Mouse (Mus musculus) left cerebral cortex, postnatal 25 days (tissue): ENCODE data around the gene Ripor3. TPM values are rescaled to one million over a fixed set of nuclear protein-coding genes. Genes with fewer than 3 reads are reported as not detected.
"Not testable (repeated sequence)": the region's sequence is repeated elsewhere in the genome, so short reads cannot be mapped to it uniquely, and the experiment has no call there.

Experiments
- DNase-seq, 2 experiments: peaks; one replicate each; pipeline ENCODE4 v3.0.0; 2022; ENCODE audit warnings: low spot score in 2 of 2, mixed read lengths in 1 of 2
- intact Hi-C: fragments of 180-260 bp; cut with DNase I; formaldehyde crosslinking; loops from one replicate; pipeline ENCODE4 v1.15.1; 2025
- total RNA-seq, 2 experiments: library from RNA; stranded (reverse); gene quantifications; 2 replicates each; pipeline ENCODE4 v1.2.3; 2021

Ripor3 gene
- total RNA-seq: under 1 TPM; 0.44 to 0.48 TPM

DNA sequence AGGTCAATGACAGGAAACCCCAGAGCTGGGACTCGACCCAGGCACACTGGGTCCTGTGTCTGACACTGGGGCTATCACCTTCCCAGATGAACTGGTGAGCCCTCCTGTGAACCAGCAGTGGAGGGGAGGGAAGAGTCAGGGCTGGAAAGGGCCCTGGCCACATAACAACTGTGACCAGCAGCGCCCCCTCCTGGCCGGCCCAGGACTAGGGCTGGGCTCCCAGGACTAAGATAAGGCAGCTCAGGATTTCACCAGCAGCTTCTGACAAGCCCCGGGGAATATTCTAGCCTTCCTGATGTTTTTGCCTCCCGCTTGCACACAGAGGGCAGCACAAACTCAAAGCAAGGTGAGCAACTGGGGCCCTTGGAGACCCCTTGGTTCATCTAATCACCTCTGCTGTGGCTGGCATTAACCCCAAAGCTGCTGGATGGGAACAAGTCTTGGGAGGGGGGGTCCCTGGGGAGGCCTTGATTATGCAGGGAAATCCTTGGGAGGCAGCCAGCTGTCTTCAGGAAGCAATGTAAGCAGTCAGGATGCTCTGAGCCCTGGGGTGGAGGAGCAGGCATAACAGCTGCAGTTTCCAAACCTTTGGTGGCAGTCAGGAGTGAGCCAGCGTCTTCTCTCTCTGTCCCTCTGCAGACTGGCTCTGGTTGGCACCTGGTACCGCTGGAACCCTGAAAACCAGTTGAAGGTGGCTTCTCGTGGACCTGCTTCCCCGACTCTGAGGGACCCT lies at the start of gene Ripor3:
Gene Ripor3, minus strand, starts transcription at position 683 of the 733 bp plus-strand sequence.
- DNase-seq: peak; percentile 35 to 41

DNA sequence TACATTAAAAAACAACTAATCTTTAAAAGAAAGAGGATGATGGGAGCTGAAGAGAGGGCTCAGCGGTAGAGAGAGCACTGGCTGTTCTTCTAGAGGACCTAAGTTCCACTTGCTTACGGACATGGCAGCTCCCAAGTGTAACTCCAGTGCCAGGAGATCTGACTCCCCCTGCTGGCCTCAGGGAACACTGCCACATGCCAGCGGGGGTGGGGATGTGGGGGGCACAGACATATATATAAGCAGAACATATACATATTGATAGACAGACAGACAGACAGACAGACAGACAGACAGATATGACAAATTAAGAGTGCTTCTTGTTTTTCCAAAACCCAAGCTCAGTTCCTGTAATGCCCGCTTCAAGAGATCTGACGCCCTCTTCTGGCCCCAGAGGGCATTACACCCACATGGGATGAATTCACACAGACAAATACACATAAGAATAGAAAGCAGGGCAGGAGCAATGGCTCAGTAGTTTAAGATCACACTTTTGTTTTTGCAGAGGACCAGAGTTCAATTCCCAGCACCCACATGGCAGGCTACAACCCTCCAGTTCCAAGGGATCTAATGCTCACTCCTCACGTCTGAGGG lies 48.9 kb upstream of the Ripor3 start:
- intact Hi-C loops: no loop called here
- no peak for DNase-seq

More for the DNA sequence above, at the start of gene Ripor3:
- intact Hi-C loops: no loop called here

GRCm38 (mm10) chr2:168058488-168059199 lies 48.2 kb upstream of the Ripor3 start:
- DNase-seq: no peak
- intact Hi-C loops: no loop called here

DNA sequence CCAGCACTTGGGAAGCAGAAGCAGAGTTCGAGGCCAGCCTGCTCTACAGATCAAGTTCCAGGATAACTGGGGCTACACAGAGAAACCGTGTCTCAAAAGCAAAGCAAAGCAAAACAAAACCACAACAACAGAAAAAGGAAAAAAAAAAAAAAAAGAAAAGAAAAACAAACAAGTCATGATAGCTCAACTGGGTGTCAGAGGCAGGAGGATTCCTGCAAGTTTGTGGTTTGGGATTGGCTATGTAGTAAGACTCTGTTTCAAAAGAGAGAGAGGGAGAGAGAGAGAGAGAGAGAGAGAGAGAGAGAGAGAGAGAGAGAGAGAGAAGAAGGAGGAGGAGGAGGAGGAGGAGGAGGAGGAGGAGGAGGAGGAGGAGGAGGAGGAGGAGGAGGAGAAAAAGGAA lies 47.5 kb upstream of the Ripor3 start:
- intact Hi-C loops, DNase-seq: not testable (repeated sequence)

DNA sequence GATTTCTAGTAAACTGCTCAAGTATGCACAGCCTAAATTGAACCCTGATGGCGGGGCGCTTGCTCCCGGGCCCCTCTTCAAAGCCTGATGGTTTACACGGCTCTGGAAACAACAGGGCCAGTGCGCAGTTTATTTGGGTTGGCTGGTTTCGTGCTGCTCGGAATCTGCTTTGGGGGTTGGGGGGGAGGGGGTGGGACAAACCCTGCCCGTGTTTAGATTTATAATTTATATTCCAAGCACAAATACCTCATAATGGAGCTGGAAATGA lies 46.2 kb upstream of the Ripor3 start:
- DNase-seq: no peak
- intact Hi-C loops: no loop called here

DNA sequence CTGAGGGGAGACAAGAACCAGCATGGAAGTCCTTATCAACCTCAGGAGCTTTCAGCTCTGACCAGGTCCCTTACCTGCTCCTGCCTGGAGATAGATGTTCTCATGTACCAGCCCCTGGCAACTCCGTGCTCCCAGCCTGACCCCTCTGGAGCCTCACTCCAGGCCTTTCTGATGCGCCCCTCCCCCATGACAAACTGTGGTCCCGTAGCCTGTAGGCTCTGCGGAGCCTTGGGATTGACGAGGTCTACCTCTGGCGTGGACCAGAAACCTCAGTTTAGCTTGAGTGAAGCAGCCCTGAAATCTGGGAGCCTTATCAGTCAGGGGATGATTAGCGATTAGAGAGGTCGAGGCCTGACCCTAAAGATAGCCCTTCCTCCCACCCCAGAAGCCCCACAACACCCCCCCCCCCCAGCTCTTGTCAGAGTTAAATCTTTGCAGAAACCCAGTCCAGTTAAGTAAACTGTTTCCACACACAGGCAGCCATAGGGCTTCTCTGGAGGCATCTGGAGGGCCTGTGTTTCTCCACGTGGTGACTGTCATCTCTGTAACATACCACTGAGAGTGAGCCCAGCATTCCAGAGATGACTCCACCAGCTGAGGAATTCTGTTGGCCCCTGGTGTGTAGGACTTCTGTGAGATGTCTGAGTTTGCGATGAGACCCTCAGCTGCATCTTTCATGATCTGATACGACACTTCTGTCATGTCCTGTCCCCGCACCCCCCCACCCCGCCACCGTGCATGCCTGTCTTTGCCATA lies 45.7 kb upstream of the Ripor3 start:
- no peak for DNase-seq
- intact Hi-C loops: no loop called here

GRCm38 (mm10) chr2:168054142-168054541 lies 43.7 kb upstream of the Ripor3 start:
- DNase-seq: no peak
- intact Hi-C loops: no loop called here

GRCm38 (mm10) chr2:168052689-168053088 lies 42.3 kb upstream of the Ripor3 start:
- no peak for DNase-seq
- intact Hi-C loops: no loop called here

DNA sequence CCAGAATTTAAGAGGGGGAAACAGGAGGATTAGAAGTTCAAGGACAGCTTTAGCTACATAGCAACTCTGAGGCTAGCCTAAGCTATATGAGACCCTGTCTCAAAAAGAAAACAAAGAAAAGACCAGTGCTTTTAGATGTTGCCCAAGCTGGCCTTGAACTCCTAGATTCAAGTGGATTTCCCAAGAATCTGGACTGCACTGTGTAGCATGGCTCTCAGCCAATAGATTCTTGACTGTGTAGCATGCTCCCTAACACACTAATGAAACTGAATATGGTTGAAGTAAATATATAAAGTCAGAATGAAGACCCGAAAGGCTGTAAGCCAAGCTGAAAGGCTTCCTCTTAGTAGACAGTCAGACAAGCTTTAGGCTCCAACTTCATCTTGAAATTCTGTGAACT lies 41.7 kb upstream of the Ripor3 start:
- intact Hi-C loops: no loop called here
- no peak for DNase-seq

- intact Hi-C loops: no loop called here
- no peak for DNase-seq
These were observed 39.9 kb upstream of the Ripor3 start for GRCm38 (mm10) chr2:168050000-168050942.

GRCm38 (mm10) chr2:168049002-168049635 lies 38.7 kb upstream of the Ripor3 start:
- no peak for DNase-seq
- intact Hi-C loops: no loop called here

DNA sequence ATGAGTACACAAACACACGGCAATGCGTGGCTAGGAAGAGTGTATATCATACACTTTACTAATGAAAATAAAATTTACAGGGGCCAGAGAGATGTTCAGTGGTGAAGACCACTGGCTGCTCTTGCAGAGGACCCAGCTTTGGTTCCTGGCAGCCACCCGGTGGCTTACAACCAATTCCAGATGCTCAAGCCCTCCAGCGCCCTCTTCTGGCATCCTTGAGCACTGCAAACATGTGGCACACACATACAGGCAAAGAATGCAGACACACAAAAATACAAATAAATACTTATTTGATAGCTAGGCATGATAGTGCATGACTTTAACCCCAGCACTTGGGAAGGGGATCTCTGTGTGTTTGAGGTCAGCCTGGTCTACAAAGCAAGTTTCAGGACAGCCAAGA lies 36.0 kb upstream of the Ripor3 start:
- no peak for DNase-seq
- intact Hi-C loops: no loop called here

DNA sequence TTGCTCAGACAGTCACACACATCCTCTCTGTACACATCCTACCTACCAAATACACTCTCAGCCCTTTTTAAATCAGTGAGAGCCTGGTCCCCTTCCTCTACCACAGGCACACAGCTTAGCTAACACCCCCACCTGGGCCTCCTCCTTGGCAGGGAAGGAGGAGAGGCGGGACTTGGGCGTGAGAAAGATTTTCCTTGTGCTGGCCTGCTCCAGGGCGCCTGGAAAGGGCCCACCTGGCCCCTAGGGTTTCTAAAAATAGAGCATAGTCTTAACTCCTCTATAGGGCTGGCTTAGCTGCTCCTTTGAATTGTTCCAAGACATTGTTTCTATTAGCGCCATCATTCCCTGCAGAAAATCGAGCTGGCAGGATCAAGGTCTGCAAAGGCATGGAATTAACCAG lies 35.4 kb upstream of the Ripor3 start:
- no peak for DNase-seq
- intact Hi-C loops: no loop called here

GRCm38 (mm10) chr2:168045357-168045756 lies 34.9 kb upstream of the Ripor3 start:
- no peak for DNase-seq
- intact Hi-C loops: no loop called here

GRCm38 (mm10) chr2:168044681-168045287 lies 34.4 kb upstream of the Ripor3 start:
- no peak for DNase-seq
- intact Hi-C loops: no loop called here

DNA sequence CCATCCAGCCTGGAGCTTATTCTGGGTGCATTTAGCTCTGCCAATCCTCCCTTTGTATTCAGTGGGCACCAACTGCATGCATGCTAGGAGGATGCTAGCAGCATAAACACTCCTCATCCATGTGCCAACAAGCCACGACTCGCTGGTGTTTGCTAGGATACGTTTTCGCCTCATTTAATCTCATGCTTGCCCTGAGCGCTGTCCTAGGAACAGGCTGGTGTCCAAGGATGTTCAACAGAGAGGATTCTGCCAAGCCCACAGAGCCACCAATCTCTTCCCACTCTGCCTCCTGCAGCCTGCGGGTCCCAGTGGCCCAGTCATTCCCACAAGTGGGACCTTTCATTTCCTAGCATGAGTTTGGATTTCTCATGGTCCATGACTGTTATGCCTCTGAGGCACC lies 31.6 kb upstream of the Ripor3 start:
- DNase-seq: no peak
- intact Hi-C loops: no loop called here

DNA sequence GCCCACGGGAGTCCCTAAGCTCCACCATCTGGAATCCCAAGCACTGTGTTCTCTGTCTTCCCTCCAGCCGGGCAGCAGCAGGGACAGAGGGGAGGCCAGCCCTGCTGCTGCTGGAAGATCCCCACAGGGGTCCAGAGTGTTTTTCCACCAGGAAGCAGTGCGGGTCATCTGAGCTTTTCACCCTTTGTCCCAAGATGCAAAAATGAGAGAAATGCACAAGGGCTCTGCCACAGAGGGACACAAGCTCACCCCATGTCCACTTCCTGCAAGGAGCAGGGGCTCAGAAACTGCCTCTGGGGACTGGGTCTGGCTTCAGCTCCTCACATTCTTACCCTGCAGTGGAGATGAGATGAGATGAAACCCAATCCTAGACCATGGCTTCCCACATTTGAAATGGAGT lies 30.3 kb upstream of the Ripor3 start:
- intact Hi-C loops: no loop called here
- DNase-seq: no peak

- DNase-seq: no peak
- intact Hi-C loops: no loop called here
These were observed 26.6 kb upstream of the Ripor3 start for GRCm38 (mm10) chr2:168037063-168037462.

DNA sequence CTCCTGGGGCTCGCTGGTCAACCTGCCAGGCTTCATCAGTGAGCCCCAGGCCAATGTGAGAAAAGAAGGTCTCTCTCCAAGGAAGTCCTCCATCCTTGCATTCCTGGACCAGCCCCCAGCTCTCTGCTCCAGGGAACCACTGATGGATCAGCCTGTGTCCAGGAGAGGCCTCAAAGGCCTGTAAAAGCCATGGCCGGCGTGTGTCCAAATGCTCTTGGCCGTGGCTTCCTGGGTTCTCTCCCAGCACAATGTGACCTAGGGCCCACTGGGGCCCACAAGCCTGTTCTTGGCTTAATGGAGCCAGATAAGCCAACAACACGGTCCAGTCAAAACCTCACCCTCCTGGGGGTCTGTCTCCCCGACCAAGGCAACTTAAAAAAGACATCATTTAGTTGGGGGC lies 25.5 kb upstream of the Ripor3 start:
- no peak for DNase-seq

More for the DNA sequence above, 25.5 kb upstream of the Ripor3 start:
- intact Hi-C loops: no loop called here
